Mouse (Mus musculus) adrenal gland, postnatal 4 days (tissue): ENCODE data around the gene Bicdl1. TPM values are rescaled to one million over a fixed set of nuclear protein-coding genes. Genes with fewer than 3 reads are reported as not detected.
A peak's percentile ranks its signal among the peaks of the same experiment; 100 is the strongest.

Experiments
- DNase-seq, 2 experiments: peaks; one replicate each; pipeline ENCODE4 v3.0.0; 2021 to 2022; ENCODE audit warnings: low spot score in 2 of 2, mixed read lengths in 2 of 2
- microRNA-seq: library from miRNA; unstranded; fragments of <30 nt; microRNA quantifications from one replicate; pipeline ENCODE4 v1.2.0, GENCODE M21; 2021
- total RNA-seq, 2 experiments: library from RNA; stranded (reverse); gene quantifications; 2 replicates each; pipeline ENCODE4 v1.2.3; 2021

Bicdl1 gene
- total RNA-seq, 2 experiments from 2014 or later, result 16.1 to 18.0 TPM

GRCm38 (mm10) chr5:115630291-115630690, 101.1 kb downstream of the Bicdl1 start:
- DNase-seq, result no peak

GRCm38 (mm10) chr5:115629672-115630071, 101.7 kb downstream of the Bicdl1 start:
- no peak for DNase-seq

DNA sequence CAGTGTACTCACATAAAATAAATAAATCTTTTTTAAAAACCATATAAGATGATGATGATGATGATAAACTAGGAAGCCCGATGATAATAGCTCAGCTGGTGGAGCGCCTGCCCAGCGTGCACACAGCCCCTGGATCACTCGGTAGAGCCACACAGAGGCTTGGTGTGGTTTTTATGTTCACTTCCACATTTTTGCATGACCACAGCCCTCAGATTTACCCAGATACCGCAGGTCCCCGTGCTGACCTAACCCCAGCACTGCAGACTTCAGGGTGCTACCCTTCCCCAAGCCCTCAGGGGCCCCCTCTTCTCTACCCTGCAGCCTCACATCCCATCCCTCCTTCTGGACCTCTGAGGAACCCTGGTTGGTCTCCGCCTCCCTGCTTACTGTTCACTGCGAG, 103.3 kb downstream of the Bicdl1 start:
- no peak for DNase-seq

- no peak for DNase-seq
These were observed 105.1 kb downstream of the Bicdl1 start for GRCm38 (mm10) chr5:115626237-115626886.

DNA sequence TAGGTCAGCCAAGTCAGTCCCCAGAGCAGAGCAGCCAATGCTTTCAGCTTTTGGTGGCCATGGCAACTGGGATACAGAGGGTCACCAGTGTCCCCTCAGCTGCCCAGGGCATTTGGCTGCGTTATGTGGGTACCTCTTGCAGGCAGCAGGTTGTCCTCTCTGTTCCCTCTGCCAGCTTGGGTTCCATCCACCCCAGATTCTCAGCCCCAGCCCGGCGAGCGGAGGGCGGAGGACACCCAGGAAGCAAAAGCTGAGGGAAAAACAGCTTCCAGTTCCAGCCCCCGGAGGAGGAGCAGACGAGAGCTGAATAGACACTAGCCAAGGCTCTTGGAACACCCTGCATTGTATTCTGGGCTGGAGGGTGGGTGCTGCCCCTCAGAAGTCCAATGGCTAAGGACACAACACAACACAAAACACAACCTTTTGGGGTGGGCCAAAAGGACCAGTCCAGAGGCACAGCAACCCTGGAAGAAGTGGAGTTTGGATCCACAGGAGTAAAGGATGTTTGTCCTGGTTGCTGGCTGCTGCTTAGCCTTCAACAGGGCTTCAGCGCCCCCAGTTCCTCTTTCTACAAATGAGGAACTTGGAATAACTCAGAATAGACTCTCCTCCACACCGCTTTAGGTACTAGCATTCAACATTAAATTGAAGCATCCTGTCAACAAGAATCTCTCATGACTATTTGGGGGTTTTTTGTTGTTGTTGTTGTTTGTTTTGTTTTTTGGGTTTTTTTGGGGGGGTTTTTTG, 107.6 kb downstream of the Bicdl1 start:
- DNase-seq, result no peak

GRCm38 (mm10) chr5:115622686-115623085, 108.7 kb downstream of the Bicdl1 start:
- no peak for DNase-seq

DNA sequence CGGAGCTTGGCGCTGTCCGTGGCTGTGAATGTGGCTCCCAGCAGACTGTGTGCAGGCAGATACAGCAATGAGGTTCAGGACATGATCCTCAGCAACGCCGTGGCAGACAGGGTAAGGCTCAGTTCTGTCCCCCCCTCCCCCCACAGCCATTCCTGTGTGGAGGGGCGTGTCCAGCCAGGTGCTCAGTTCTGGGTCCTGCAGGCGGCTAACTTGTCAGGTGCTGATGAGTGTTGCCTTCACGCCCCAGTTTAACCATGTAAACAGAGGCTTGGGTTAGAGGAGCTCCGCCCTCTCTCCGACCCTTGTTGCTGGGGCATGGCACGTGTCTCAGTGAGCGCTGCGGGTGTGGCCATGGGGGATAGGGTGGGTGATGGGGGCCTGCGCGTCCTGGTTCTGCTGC, 111.7 kb downstream of the Bicdl1 start:
- DNase-seq, result no peak

- peak in 1 of 2 experiments; percentile 50 for DNase-seq
These were observed 116.5 kb downstream of the Bicdl1 start for GRCm38 (mm10) chr5:115614948-115615347.

GRCm38 (mm10) chr5:115613332-115613731, 118.1 kb downstream of the Bicdl1 start:
- no peak for DNase-seq

DNA sequence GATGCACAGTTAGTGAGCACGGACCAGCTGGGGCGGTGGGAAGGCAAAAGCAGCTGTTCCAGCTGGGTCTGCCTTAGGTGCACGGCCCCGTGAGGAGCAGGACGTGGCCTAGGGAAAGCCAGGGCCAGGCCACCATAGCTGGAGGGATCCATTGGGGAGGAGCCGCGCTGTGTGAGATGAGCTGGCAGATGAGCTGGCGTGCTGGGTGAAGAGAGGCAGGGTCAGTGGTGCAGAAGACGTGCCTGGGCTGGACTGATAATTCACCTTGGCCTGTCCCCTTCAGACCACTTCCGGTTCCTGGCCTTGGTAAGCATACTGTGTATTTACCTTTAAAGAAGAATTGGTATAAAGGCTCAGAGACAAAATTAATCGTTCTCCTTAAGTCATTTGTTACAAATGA, 119.9 kb downstream of the Bicdl1 start:
- DNase-seq, result no peak

DNA sequence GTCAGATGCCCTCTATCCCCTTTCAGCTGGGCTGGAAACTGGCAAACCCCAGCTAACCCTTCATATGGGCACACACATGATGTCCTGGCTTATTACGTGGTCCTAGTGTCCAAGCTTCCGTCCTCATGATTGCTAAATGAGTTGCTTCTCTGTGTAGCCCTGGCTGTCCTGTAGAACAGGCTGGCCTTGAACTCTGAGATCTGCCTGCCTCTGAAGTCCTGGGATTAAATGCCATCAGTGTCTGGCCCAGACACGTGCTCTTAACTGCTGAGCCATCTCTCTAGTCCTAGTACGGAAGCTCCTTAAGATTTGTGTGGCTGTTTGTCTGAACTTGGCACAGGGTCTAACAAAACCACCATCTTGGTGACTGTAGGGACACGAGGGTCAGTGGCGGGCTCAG, 127.9 kb downstream of the Bicdl1 start:
- DNase-seq, result no peak

Small RNAs within 50 kb of the gene (microRNA-seq; reads per million reads assigned to microRNA genes)
- not detected for gene Mir7030

Other genes starting within 250 kb of the Bicdl1 start
- 10 to 100 TPM; 29.9 to 31.3 TPM for gene Sirt4, start 246.9 kb downstream of the Bicdl1 start, total RNA-seq
- 10 to 100 TPM; 77.6 to 82.4 TPM for gene Pxn, start 224.9 kb downstream of the Bicdl1 start, total RNA-seq
- 1,000 to 10,000 TPM; 1,094 to 1,122 TPM for gene Rplp0, start 172.2 kb downstream of the Bicdl1 start, total RNA-seq
- gene Gcn1l1, start 166.4 kb downstream of the Bicdl1 start, total RNA-seq, result 10 to 100 TPM; 83.5 to 87.5 TPM
- 10 to 100 TPM; 65.0 to 65.5 TPM for gene Rab35, start 99.7 kb downstream of the Bicdl1 start, total RNA-seq
- gene Cit, start 113.7 kb upstream of the Bicdl1 start, total RNA-seq, result 10 to 100 TPM; 20.1 to 24.9 TPM